In the genomic region with DNA sequence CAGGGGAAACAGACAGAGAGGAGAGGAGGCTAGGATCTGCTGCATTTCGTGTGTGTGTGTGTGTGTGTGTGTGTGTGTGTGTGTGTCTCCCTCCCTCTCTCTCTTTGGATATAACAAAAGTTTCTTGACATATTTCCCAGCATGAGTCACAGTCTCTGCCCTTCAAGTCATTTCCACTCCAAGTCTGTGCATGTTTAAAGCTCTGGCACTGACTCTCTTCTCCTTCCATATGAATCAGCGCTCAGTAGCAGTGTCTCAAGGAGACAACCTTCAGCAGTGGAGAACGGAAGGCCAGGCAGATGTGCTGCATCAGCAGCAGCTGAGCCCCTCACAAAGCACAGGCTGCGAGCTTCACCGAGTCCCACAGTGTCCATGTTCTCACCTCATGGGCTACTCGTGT, we compare ENCODE assay signal across 8 mouse cellular contexts. TPM values are rescaled to one million over a fixed set of nuclear protein-coding genes. Genes with fewer than 3 reads are reported as not detected.
DNase-seq lines count a peak whose midpoint lies in the region; ATAC-seq lines count a peak whose summit lies in the region.

No protein-coding gene starts in this region.

- peak overlapping the region; percentile 61 for H3K27ac ChIP-seq in heart, embryonic 13.5 days (replicated peaks)

- H3K4me2 ChIP-seq in heart, embryonic 13.5 days: 0 out of 2 replicates have a peak overlapping the region, but pooled peaks have one; percentile 21

- H3K9ac ChIP-seq in heart, embryonic 13.5 days: peak overlapping the region; percentile 28; the same call in 1 of the 2 replicates

- H3K27me3 ChIP-seq in heart, embryonic 13.5 days (replicated peaks): no peaks in the 10 kb centered on the region

- no peak overlapping the region for H3K4me3 ChIP-seq in heart, embryonic 13.5 days

- WGBS in heart, embryonic 13.5 days: 52% methylated on average over 6 of the region's 6 CpGs

- peaks cover 54% of the 10 kb centered on the region for H3K4me1 ChIP-seq in heart, embryonic 13.5 days

- H3K36me3 ChIP-seq in heart, embryonic 13.5 days: no peaks in the 10 kb centered on the region

- H3K9me3 ChIP-seq in heart, embryonic 13.5 days: no peaks in the 10 kb centered on the region

- peak; percentile 53 for DNase-seq in layer of hippocampus, adult 9-11 months
- DNase-seq in layer of hippocampus, adult 9-10 months (ENCODE audit: low spot score): no peak
- peak; percentile 66 for DNase-seq in adrenal gland, adult 8-10 months
- DNase-seq in right cerebral cortex, postnatal 14 days: peak; percentile 27
- DNase-seq in yolk sac, embryonic 10.5 days (ENCODE audit: low spot score): no peak
- no peak for DNase-seq in kidney, adult 18-20 months

- no peak for ATAC-seq in heart, embryonic 13.5 days (ENCODE audit: extremely low read depth, insufficient number of reproducible peaks, low FRiP score, low TSS enrichment)
- ATAC-seq in granulocyte monocyte progenitor cell, adult 5-6 weeks (replicated peaks; ENCODE audit: poor library complexity, severe bottlenecking): no peak

RNA-seq across cellular contexts. Expression of a gene that starts 58.6 kb away (rescaled TPM):
- total RNA-seq in adrenal gland, adult 8-10 months (2022): 10 to 100 TPM; 13.3 to 23.6 (median 21.1) TPM
- polyA plus RNA-seq in heart, embryonic 13.5 days (2015; fragmentation: Nextera tagmentation; extraction: Ambion mirVana): 21.6 and 26.5 TPM in 2 replicates
- total RNA-seq in granulocyte monocyte progenitor cell, adult 5-6 weeks (2014; fragmentation: Nextera tagmentation): 10.7 and 16.9 TPM in 2 replicates
- total RNA-seq in granulocyte monocyte progenitor cell, adult 5-6 weeks (2017): 15.7 and 18.9 TPM in 2 replicates

Comparison
In these comparisons a context has a peak if more than half of its experiments do, and no peak if none do; other contexts are left out.
1. DNase-seq: peak in layer of hippocampus, adult 9-11 months (single experiment), adrenal gland, adult 8-10 months (single experiment) and right cerebral cortex, postnatal 14 days (single experiment); none in layer of hippocampus, adult 9-10 months (single experiment), yolk sac, embryonic 10.5 days (single experiment) and kidney, adult 18-20 months (single experiment).